ENCODE assay signal across 9 mouse cellular contexts in genomic region chr2:152155414-152156208, GRCm38 (mm10). TPM values are rescaled to one million over a fixed set of nuclear protein-coding genes. Genes with fewer than 3 reads are reported as not detected.
A peak's percentile ranks its signal among the peaks of the same experiment; 100 is the strongest.
DNase-seq lines count a peak whose midpoint lies in the region; ATAC-seq and TF ChIP-seq lines count a peak whose summit lies in the region.
"Had no signal": no experiment of that assay in that cellular context is flagged by ENCODE, and none has a peak within 500 bp of the region (broad histone marks: within the 10 kb centered on the region; RNA-seq: fewer than 3 reads in every experiment).

No protein-coding gene starts in this region.

- peaks cover 7% of the 10 kb centered on the region; the same call in 1 of the 2 replicates for H3K4me1 ChIP-seq in hindbrain, embryonic 12.5 days
- H3K4me1 ChIP-seq in hindbrain, embryonic 16.5 days (ENCODE audit: control insufficient read depth, insufficient read depth, low read depth, low read length): no peaks in the 10 kb centered on the region
- H3K4me1 ChIP-seq in kidney, postnatal 0 days (replicated peaks; ENCODE audit: insufficient read depth, low read length): no peaks in the 10 kb centered on the region

- H3K36me3 ChIP-seq in hindbrain, embryonic 12.5 days: no peaks in the 10 kb centered on the region
- no peaks in the 10 kb centered on the region for H3K36me3 ChIP-seq in hindbrain, embryonic 16.5 days (ENCODE audit: control insufficient read depth, insufficient read depth, low read length)
- H3K36me3 ChIP-seq in kidney, postnatal 0 days (ENCODE audit: insufficient read depth, low read length): no peaks in the 10 kb centered on the region

- H3K27ac ChIP-seq in hindbrain, embryonic 12.5 days: peak overlapping the region; percentile 17; the same call in 1 of the 2 replicates
- no peak overlapping the region for H3K27ac ChIP-seq in hindbrain, embryonic 16.5 days (ENCODE audit: low read depth, low read length)
- no peak overlapping the region for H3K27ac ChIP-seq in kidney, postnatal 0 days

- 0 out of 2 replicates have a peak overlapping the region, but pooled peaks have one; percentile 18 for H3K9ac ChIP-seq in hindbrain, embryonic 12.5 days
- H3K9ac ChIP-seq in hindbrain, embryonic 16.5 days (ENCODE audit: low read depth, low read length): no peak overlapping the region
- H3K9ac ChIP-seq in kidney, postnatal 0 days (ENCODE audit: low read depth, low read length): no peak overlapping the region

- H3K4me2 ChIP-seq in hindbrain, embryonic 12.5 days (replicated peaks): no peak overlapping the region
- H3K4me2 ChIP-seq in hindbrain, embryonic 16.5 days (ENCODE audit: low read length): no peak overlapping the region
- no peak overlapping the region; the same call in 1 of the 2 replicates for H3K4me2 ChIP-seq in kidney, postnatal 0 days (ENCODE audit: low read length)

- 41% methylated on average over 7 of the region's 7 CpGs for WGBS in hindbrain, embryonic 12.5 days
- 44% methylated on average over 7 of the region's 7 CpGs for WGBS in hindbrain, embryonic 16.5 days
- WGBS in kidney, postnatal 0 days: 41% methylated on average over 7 of the region's 7 CpGs

- H3K9me3 ChIP-seq in hindbrain, embryonic 12.5 days (replicated peaks): no peaks in the 10 kb centered on the region
- no peaks in the 10 kb centered on the region; the same call in 1 of the 2 replicates for H3K9me3 ChIP-seq in hindbrain, embryonic 16.5 days (ENCODE audit: control insufficient read depth, low read length)
- H3K9me3 ChIP-seq in kidney, postnatal 0 days (replicated peaks; ENCODE audit: low read length): no peaks in the 10 kb centered on the region

- no peak overlapping the region for H3K4me3 ChIP-seq in hindbrain, embryonic 12.5 days
- H3K4me3 ChIP-seq in hindbrain, embryonic 16.5 days (ENCODE audit: low read length): no peak overlapping the region
- no peak overlapping the region for H3K4me3 ChIP-seq in kidney, postnatal 0 days (replicated peaks; ENCODE audit: low read depth, low read length)
- H3K4me3 ChIP-seq: erythroblast, embryonic 14.5 days had no signal

- TF ChIP-seq CTCF in kidney, postnatal 0 days (IDR thresholded peaks at IDR 0.05; ENCODE audit: low read depth): no peak

- H3K27me3 ChIP-seq in hindbrain, embryonic 12.5 days: no peaks in the 10 kb centered on the region
- no peaks in the 10 kb centered on the region for H3K27me3 ChIP-seq in hindbrain, embryonic 16.5 days (replicated peaks; ENCODE audit: control insufficient read depth, insufficient read depth, low read length)
- H3K27me3 ChIP-seq in kidney, postnatal 0 days (ENCODE audit: insufficient read depth, low read length): no peaks in the 10 kb centered on the region

- ATAC-seq in hindbrain, embryonic 12.5 days (ENCODE audit: low FRiP score): no peak
- no peak for ATAC-seq in hindbrain, embryonic 16.5 days
- no peak; the same call in 1 of the 2 replicates for ATAC-seq in kidney, postnatal 0 days (replicated peaks; ENCODE audit: low FRiP score, low read depth)

- peak; percentile 16 to 50 for DNase-seq in adrenal gland, adult 18-20 months (ENCODE audit: low spot score in 2 of 2)
- DNase-seq in heart, adult 18-20 months: peak; percentile 71 to 84
- DNase-seq in kidney, postnatal 0 days (ENCODE audit: low spot score): peak; percentile 45
- no peak for DNase-seq in urinary bladder, adult 2 months (ENCODE audit: low spot score)
- DNase-seq in layer of hippocampus, postnatal 25 days (ENCODE audit: extremely low spot score in 1 of 2, low spot score in 1 of 2): no peak
- DNase-seq in right cerebral cortex, postnatal 36 days (ENCODE audit: low spot score in 2 of 2): no peak

RNA-seq across cellular contexts. Expression of gene Tcf15, which starts 12.2 kb away (rescaled TPM):
- polyA plus RNA-seq in hindbrain, embryonic 12.5 days (2016; fragmentation: Nextera tagmentation; extraction: Ambion mirVana): 8.8 and 9.9 TPM in 2 replicates
- 1.3 TPM in 2 replicates for polyA plus RNA-seq in hindbrain, embryonic 16.5 days (2015; fragmentation: Nextera tagmentation; extraction: Ambion mirVana)
- 1 to 10 TPM; 1.9 to 4.3 TPM for total RNA-seq in adrenal gland, adult 18-20 months (2021)
- 10 to 100 TPM; 16.4 to 18.9 TPM for total RNA-seq in heart, adult 18-20 months (2021)
- polyA plus RNA-seq in kidney, postnatal 0 days (2015; fragmentation: Nextera tagmentation; extraction: Ambion mirVana): 12.2 and 15.5 TPM in 2 replicates
- polyA plus RNA-seq in urinary bladder, adult 2 months (2012; rRNA removed): 2.3 and 2.8 TPM in 2 replicates
- 1 to 10 TPM; 4.3 to 4.7 TPM for total RNA-seq in layer of hippocampus, postnatal 25 days (2021)

RNA-seq across cellular contexts. Expression of gene Srxn1, which starts 50.3 kb away (rescaled TPM):
- 13.8 and 15.3 TPM in 2 replicates for polyA plus RNA-seq in hindbrain, embryonic 12.5 days (2016; fragmentation: Nextera tagmentation; extraction: Ambion mirVana)
- 28.6 and 32.1 TPM in 2 replicates for polyA plus RNA-seq in hindbrain, embryonic 16.5 days (2015; fragmentation: Nextera tagmentation; extraction: Ambion mirVana)
- total RNA-seq in adrenal gland, adult 18-20 months (2021): 100 to 1,000 TPM; 547 to 673 TPM
- 10 to 100 TPM; 18.8 to 20.3 TPM for total RNA-seq in heart, adult 18-20 months (2021)
- polyA plus RNA-seq in kidney, postnatal 0 days (2015; fragmentation: Nextera tagmentation; extraction: Ambion mirVana): 19.7 and 20.3 TPM in 2 replicates
- polyA plus RNA-seq in urinary bladder, adult 2 months (2012; rRNA removed): 44.9 and 46.3 TPM in 2 replicates
- 10 to 100 TPM; 67.2 to 75.2 TPM for total RNA-seq in layer of hippocampus, postnatal 25 days (2021)

Comparison
In these comparisons a context has a peak if more than half of its experiments do, and no peak if none do; other contexts are left out.
1. DNase-seq: peak in adrenal gland, adult 18-20 months (2 of 2), heart, adult 18-20 months (2 of 2) and kidney, postnatal 0 days (single experiment); none in urinary bladder, adult 2 months (single experiment), layer of hippocampus, postnatal 25 days (0 of 2) and right cerebral cortex, postnatal 36 days (0 of 2).